Mouse (Mus musculus): ENCODE measurements around the gene Gm6309. TPM values are rescaled to one million over a fixed set of nuclear protein-coding genes. Genes with fewer than 3 reads are reported as not detected.
"Not testable (repeated sequence)": the region's sequence is repeated elsewhere in the genome, so short reads cannot be mapped to it uniquely, and the experiment has no call there.

The Gm6309 gene
- not detected for total RNA-seq (2021)

- DNase-seq; intact Hi-C loops (cut with DNase I): not testable (repeated sequence)
Measured at GRCm38 (mm10) chr5:146170621-146171020, at the start of gene Gm6309. Gene Gm6309 (minus strand): TSS chr5:146170721.

- intact Hi-C loops (cut with DNase I) = no loop called here
Measured at GRCm38 (mm10) chr5:146205537-146205936, 35.0 kb upstream of the Gm6309 start.

GRCm38 (mm10) chr5:146203921-146204320 is 33.4 kb upstream of the Gm6309 start:
- no peak for DNase-seq
- intact Hi-C loops (cut with DNase I) = no loop called here

More at GRCm38 (mm10) chr5:146205537-146205936, 35.0 kb upstream of the Gm6309 start:
- no peak for DNase-seq

- intact Hi-C loops (cut with DNase I) = no loop called here
- DNase-seq = no peak
Measured at GRCm38 (mm10) chr5:146200580-146200979, 30.1 kb upstream of the Gm6309 start.

GRCm38 (mm10) chr5:146199540-146199939 is 29.0 kb upstream of the Gm6309 start:
- no peak for DNase-seq
- intact Hi-C loops (cut with DNase I) = no loop called here

GRCm38 (mm10) chr5:146199073-146199472 is 28.6 kb upstream of the Gm6309 start:
- no peak for DNase-seq

GRCm38 (mm10) chr5:146193360-146193759 is 22.8 kb upstream of the Gm6309 start:
- intact Hi-C loops (cut with DNase I) = no loop called here
- no peak for DNase-seq

More at GRCm38 (mm10) chr5:146199073-146199472, 28.6 kb upstream of the Gm6309 start:
- intact Hi-C loops (cut with DNase I) = no loop called here

GRCm38 (mm10) chr5:146190501-146191269 is 20.2 kb upstream of the Gm6309 start:
- intact Hi-C loops (cut with DNase I) = no loop called here
- no peak for DNase-seq

GRCm38 (mm10) chr5:146190093-146190492 is 19.6 kb upstream of the Gm6309 start:
- intact Hi-C loops (cut with DNase I) = no loop called here
- DNase-seq = no peak

- DNase-seq = no peak
- intact Hi-C loops (cut with DNase I) = loop anchor here (5.0 kb wide), 1 partner anchor 229 kb away; no protein-coding TSS in a partner anchor
Measured at GRCm38 (mm10) chr5:146188712-146189111, 18.2 kb upstream of the Gm6309 start.

- intact Hi-C loops (cut with DNase I) = loop anchor here (5.0 kb wide), 1 partner anchor 229 kb away; no protein-coding TSS in a partner anchor
- no peak for DNase-seq
Measured at GRCm38 (mm10) chr5:146188144-146188543, 17.6 kb upstream of the Gm6309 start.

GRCm38 (mm10) chr5:146187441-146187840 is 16.9 kb upstream of the Gm6309 start:
- DNase-seq = peak; percentile 55 to 68
- intact Hi-C loops (cut with DNase I) = loop anchor here (1.0 to 5.0 kb wide), 3 partner anchors 116 to 230 kb away; no protein-coding TSS in a partner anchor

GRCm38 (mm10) chr5:146185204-146185603 is 14.7 kb upstream of the Gm6309 start, which contains the start of gene 1700001J03Rik:
Gene 1700001J03Rik (minus strand): TSS chr5:146185304.
- intact Hi-C loops (cut with DNase I) = loop anchor here (5.0 kb wide), 1 partner anchor 232 kb away; no protein-coding TSS in a partner anchor

GRCm38 (mm10) chr5:146172744-146173143 is 2.2 kb upstream of the Gm6309 start:
- intact Hi-C loops (cut with DNase I) = not testable (repeated sequence)
- peak in 1 of 2 experiments; percentile 6 for DNase-seq

More at GRCm38 (mm10) chr5:146185204-146185603, 14.7 kb upstream of the Gm6309 start, which contains the start of gene 1700001J03Rik:
- not testable (repeated sequence) for DNase-seq

- DNase-seq; intact Hi-C loops (cut with DNase I): not testable (repeated sequence)
Measured at GRCm38 (mm10) chr5:146160439-146160838, 10.1 kb downstream of the Gm6309 start, which contains the start of gene Gm5565. Gene Gm5565 (minus strand): TSS chr5:146160539.

GRCm38 (mm10) chr5:146158326-146158725 is 12.2 kb downstream of the Gm6309 start:
- intact Hi-C loops (cut with DNase I); DNase-seq: not testable (repeated sequence)

GRCm38 (mm10) chr5:146150454-146150853 is 20.1 kb downstream of the Gm6309 start:
- no peak for DNase-seq
- intact Hi-C loops (cut with DNase I) = no loop called here

GRCm38 (mm10) chr5:146147903-146148302 is 22.6 kb downstream of the Gm6309 start:
- DNase-seq = no peak
- intact Hi-C loops (cut with DNase I) = loop anchor here (5.0 kb wide), 1 partner anchor 419 kb away; no protein-coding TSS in a partner anchor
